24 mouse cellular contexts compared by ENCODE assay signal in genomic region chr15:5847413-5848100, GRCm38 (mm10).
A peak's percentile ranks its signal among the peaks of the same experiment; 100 is the strongest.
DNase-seq lines count a peak whose midpoint lies in the region; ATAC-seq lines count a peak whose summit lies in the region.
"Had no signal": no experiment of that assay in that cellular context is flagged by ENCODE, and none has a peak within 500 bp of the region (broad histone marks: within the 10 kb centered on the region; RNA-seq: fewer than 3 reads in every experiment).

No protein-coding gene starts in this region.

- DNase-seq in forebrain, embryonic 14.5 days (ENCODE audit: low spot score), result peak; percentile 40
- DNase-seq in midbrain, embryonic 11.5 days (ENCODE audit: low spot score, missing footprints), result peak; percentile 88
- DNase-seq in midbrain, embryonic 10.5 days (ENCODE audit: low spot score), result no peak
- peak; percentile 35 for DNase-seq in midbrain, embryonic 14.5 days
- no peak for DNase-seq in cerebellum, adult 8-10 months
- no peak for DNase-seq in spleen, adult 18-20 months
- DNase-seq: adrenal gland, postnatal 14 days; cerebellum, adult 9-10 months; gastrocnemius, postnatal 25 days; heart, adult 18-20 months; heart, postnatal 14 days; kidney, adult 11 months; lung, postnatal 4 days; retina, postnatal 1 day; right cerebral cortex, postnatal 25 days; thymus, postnatal 25 days had no signal

- H3K4me2 ChIP-seq in forebrain, embryonic 14.5 days (ENCODE audit: low read length), result no peak overlapping the region
- no peak overlapping the region for H3K4me2 ChIP-seq in forebrain, embryonic 12.5 days
- H3K4me2 ChIP-seq in midbrain, embryonic 11.5 days, result no peak overlapping the region
- no peak overlapping the region for H3K4me2 ChIP-seq in midbrain, embryonic 14.5 days (ENCODE audit: low read length)
- H3K4me2 ChIP-seq: embryonic facial prominence, embryonic 15.5 days; heart, embryonic 13.5 days; liver, embryonic 15.5 days; lung, embryonic 15.5 days; neural tube, embryonic 13.5 days had no signal

- ATAC-seq in forebrain, embryonic 14.5 days, result no peak
- no peak for ATAC-seq in forebrain, embryonic 12.5 days (ENCODE audit: low FRiP score)
- ATAC-seq in midbrain, embryonic 11.5 days (ENCODE audit: low FRiP score), result peak; percentile 69
- peak; percentile 48 for ATAC-seq in midbrain, embryonic 14.5 days (ENCODE audit: low FRiP score, low TSS enrichment)

- 81% methylated on average over 3 of the region's 3 CpGs for WGBS in forebrain, embryonic 14.5 days
- WGBS in forebrain, embryonic 12.5 days, result 84% methylated on average over 3 of the region's 3 CpGs
- 59% methylated on average over 3 of the region's 3 CpGs for WGBS in midbrain, embryonic 11.5 days
- 88% methylated on average over 3 of the region's 3 CpGs for WGBS in midbrain, embryonic 10.5 days
- 20% methylated on average over 3 of the region's 3 CpGs for WGBS in midbrain, embryonic 14.5 days

- no peaks in the 10 kb centered on the region for H3K27me3 ChIP-seq in forebrain, embryonic 14.5 days (replicated peaks; ENCODE audit: control insufficient read depth, insufficient read depth, low read length)
- no peaks in the 10 kb centered on the region for H3K27me3 ChIP-seq in forebrain, embryonic 12.5 days
- no peaks in the 10 kb centered on the region for H3K27me3 ChIP-seq in midbrain, embryonic 11.5 days (ENCODE audit: control insufficient read depth, insufficient read depth, low read length)
- H3K27me3 ChIP-seq in midbrain, embryonic 10.5 days (ENCODE audit: low read depth, poor library complexity, severe bottlenecking), result no peaks in the 10 kb centered on the region
- H3K27me3 ChIP-seq in midbrain, embryonic 14.5 days (ENCODE audit: control insufficient read depth, insufficient read depth, low read length), result no peaks in the 10 kb centered on the region
- H3K27me3 ChIP-seq: embryonic facial prominence, embryonic 15.5 days; heart, embryonic 13.5 days; liver, embryonic 15.5 days; lung, embryonic 15.5 days; neural tube, embryonic 13.5 days had no signal

- H3K36me3 ChIP-seq in forebrain, embryonic 14.5 days (ENCODE audit: control insufficient read depth, insufficient read depth, low read length), result no peaks in the 10 kb centered on the region
- H3K36me3 ChIP-seq in forebrain, embryonic 12.5 days (replicated peaks), result no peaks in the 10 kb centered on the region
- no peaks in the 10 kb centered on the region for H3K36me3 ChIP-seq in midbrain, embryonic 11.5 days (ENCODE audit: control insufficient read depth, insufficient read depth, low read length)
- H3K36me3 ChIP-seq in midbrain, embryonic 10.5 days, result no peaks in the 10 kb centered on the region
- no peaks in the 10 kb centered on the region for H3K36me3 ChIP-seq in midbrain, embryonic 14.5 days (ENCODE audit: control insufficient read depth, insufficient read depth, low read length)
- H3K36me3 ChIP-seq: embryonic facial prominence, embryonic 15.5 days; heart, embryonic 13.5 days; liver, embryonic 15.5 days; lung, embryonic 15.5 days; neural tube, embryonic 13.5 days had no signal

- H3K9ac ChIP-seq in forebrain, embryonic 14.5 days (ENCODE audit: low read length), result no peak overlapping the region
- H3K9ac ChIP-seq in forebrain, embryonic 12.5 days, result no peak overlapping the region
- H3K9ac ChIP-seq in midbrain, embryonic 11.5 days (ENCODE audit: low read length), result no peak overlapping the region
- H3K9ac ChIP-seq in midbrain, embryonic 14.5 days (replicated peaks; ENCODE audit: low read length), result no peak overlapping the region
- H3K9ac ChIP-seq: embryonic facial prominence, embryonic 15.5 days; heart, embryonic 13.5 days; liver, embryonic 15.5 days; lung, embryonic 15.5 days; neural tube, embryonic 13.5 days had no signal

- no peak overlapping the region for H3K4me3 ChIP-seq in forebrain, embryonic 14.5 days (ENCODE audit: low read depth, low read length)
- H3K4me3 ChIP-seq in forebrain, embryonic 12.5 days (replicated peaks), result no peak overlapping the region
- H3K4me3 ChIP-seq in midbrain, embryonic 11.5 days (ENCODE audit: low read depth, low read length), result no peak overlapping the region
- H3K4me3 ChIP-seq in midbrain, embryonic 10.5 days, result no peak overlapping the region
- H3K4me3 ChIP-seq in midbrain, embryonic 14.5 days (replicated peaks; ENCODE audit: low read depth, low read length), result no peak overlapping the region
- H3K4me3 ChIP-seq: embryonic facial prominence, embryonic 15.5 days; heart, embryonic 13.5 days; left cerebral cortex, adult 2 months; liver, embryonic 15.5 days; lung, embryonic 15.5 days; myocyte; neural tube, embryonic 13.5 days had no signal

- no peak overlapping the region for H3K27ac ChIP-seq in forebrain, embryonic 14.5 days (ENCODE audit: low read depth, low read length)
- H3K27ac ChIP-seq in forebrain, embryonic 12.5 days, result no peak overlapping the region
- H3K27ac ChIP-seq in midbrain, embryonic 11.5 days (ENCODE audit: low read depth, low read length), result no peak overlapping the region
- no peak overlapping the region for H3K27ac ChIP-seq in midbrain, embryonic 10.5 days (replicated peaks)
- H3K27ac ChIP-seq in midbrain, embryonic 14.5 days (replicated peaks; ENCODE audit: low read depth, low read length), result no peak overlapping the region
- H3K27ac ChIP-seq: embryonic facial prominence, embryonic 15.5 days; heart, embryonic 13.5 days; left cerebral cortex, adult 2 months; liver, embryonic 15.5 days; lung, embryonic 15.5 days; neural tube, embryonic 13.5 days had no signal

- no peaks in the 10 kb centered on the region for H3K4me1 ChIP-seq in forebrain, embryonic 14.5 days (ENCODE audit: control insufficient read depth, insufficient read depth, low read length)
- no peaks in the 10 kb centered on the region; the same call in 1 of the 2 replicates for H3K4me1 ChIP-seq in forebrain, embryonic 12.5 days
- no peaks in the 10 kb centered on the region for H3K4me1 ChIP-seq in midbrain, embryonic 11.5 days (ENCODE audit: control insufficient read depth, insufficient read depth, low read length)
- no peaks in the 10 kb centered on the region for H3K4me1 ChIP-seq in midbrain, embryonic 10.5 days
- no peaks in the 10 kb centered on the region for H3K4me1 ChIP-seq in midbrain, embryonic 14.5 days (ENCODE audit: control insufficient read depth, insufficient read depth, low read length)
- H3K4me1 ChIP-seq: embryonic facial prominence, embryonic 15.5 days; liver, embryonic 15.5 days; lung, embryonic 15.5 days; neural tube, embryonic 13.5 days had no signal

- no peaks in the 10 kb centered on the region for H3K9me3 ChIP-seq in forebrain, embryonic 14.5 days (replicated peaks; ENCODE audit: control insufficient read depth, low read length)
- H3K9me3 ChIP-seq in forebrain, embryonic 12.5 days, result no peaks in the 10 kb centered on the region
- H3K9me3 ChIP-seq in midbrain, embryonic 11.5 days (ENCODE audit: control insufficient read depth, low read length), result no peaks in the 10 kb centered on the region
- no peaks in the 10 kb centered on the region for H3K9me3 ChIP-seq in midbrain, embryonic 10.5 days (replicated peaks)
- H3K9me3 ChIP-seq in midbrain, embryonic 14.5 days (ENCODE audit: control insufficient read depth, low read length), result no peaks in the 10 kb centered on the region
- H3K9me3 ChIP-seq: embryonic facial prominence, embryonic 15.5 days; heart, embryonic 13.5 days; liver, embryonic 15.5 days; lung, embryonic 15.5 days; neural tube, embryonic 13.5 days had no signal

Comparison
In these comparisons a context has a peak if more than half of its experiments do, and no peak if none do; other contexts are left out.
1. DNase-seq: peak in forebrain, embryonic 14.5 days (single experiment), midbrain, embryonic 11.5 days (single experiment) and midbrain, embryonic 14.5 days (single experiment); none in midbrain, embryonic 10.5 days (single experiment), cerebellum, adult 8-10 months (single experiment) and spleen, adult 18-20 months (0 of 2).
2. ATAC-seq: peak in midbrain, embryonic 11.5 days (single experiment) and midbrain, embryonic 14.5 days (single experiment); none in forebrain, embryonic 14.5 days (single experiment) and forebrain, embryonic 12.5 days (single experiment).